In genomic region chr15:62934522-62935189, GRCm38 (mm10) we compare ENCODE assay signal across 8 mouse cellular contexts.
DNase-seq lines count a peak whose midpoint lies in the region; ATAC-seq lines count a peak whose summit lies in the region.

No protein-coding gene starts in this region.

- ATAC-seq in heart, embryonic 15.5 days (replicated peaks; ENCODE audit: insufficient number of reproducible peaks, insufficient read depth, low FRiP score, low read depth), result peak; percentile 58

- H3K4me2 ChIP-seq in heart, embryonic 15.5 days, result 0 out of 2 replicates have a peak overlapping the region, but pooled peaks have one; percentile 1

- no peak overlapping the region for H3K9ac ChIP-seq in heart, embryonic 15.5 days

- no peaks in the 10 kb centered on the region for H3K9me3 ChIP-seq in heart, embryonic 15.5 days (replicated peaks)
- H3K9me3 ChIP-seq in heart, embryonic 10.5 days, result no peaks in the 10 kb centered on the region

- no peaks in the 10 kb centered on the region for H3K36me3 ChIP-seq in heart, embryonic 15.5 days
- H3K36me3 ChIP-seq in heart, embryonic 10.5 days, result no peaks in the 10 kb centered on the region

- no peak for DNase-seq in heart, embryonic 10.5 days (ENCODE audit: low spot score)
- peak; percentile 34 for DNase-seq in 416B (ENCODE audit: low read depth)
- DNase-seq in embryo, embryonic 11 days, result peak; percentile 51
- DNase-seq in kidney, postnatal 36 days, result peak; percentile 1 to 6
- no peak for DNase-seq in spleen, adult 18-20 months
- no peak for DNase-seq in yolk sac, embryonic 10.5 days (ENCODE audit: low spot score)
- DNase-seq in frontal cortex, postnatal 25 days (ENCODE audit: low spot score in 2 of 2), result no peak

- H3K4me1 ChIP-seq in heart, embryonic 15.5 days (replicated peaks), result peaks cover 14% of the 10 kb centered on the region
- peaks cover 4% of the 10 kb centered on the region; the same call in 1 of the 2 replicates for H3K4me1 ChIP-seq in heart, embryonic 10.5 days

- H3K27me3 ChIP-seq in heart, embryonic 15.5 days, result no peaks in the 10 kb centered on the region
- H3K27me3 ChIP-seq in heart, embryonic 10.5 days (ENCODE audit: insufficient read depth, poor library complexity, severe bottlenecking), result no peaks in the 10 kb centered on the region

- no peak overlapping the region for H3K4me3 ChIP-seq in heart, embryonic 15.5 days
- no peak overlapping the region for H3K4me3 ChIP-seq in heart, embryonic 10.5 days

- peak overlapping the region; percentile 31; the same call in 1 of the 2 replicates for H3K27ac ChIP-seq in heart, embryonic 15.5 days
- H3K27ac ChIP-seq in heart, embryonic 10.5 days, result no peak overlapping the region

Comparison
In these comparisons a context has a peak if more than half of its experiments do, and no peak if none do; other contexts are left out.
1. DNase-seq: peak in 416B (single experiment), embryo, embryonic 11 days (single experiment) and kidney, postnatal 36 days (2 of 2); none in heart, embryonic 10.5 days (single experiment), spleen, adult 18-20 months (0 of 2), yolk sac, embryonic 10.5 days (single experiment) and frontal cortex, postnatal 25 days (0 of 2).